Mouse (Mus musculus): ENCODE results near the gene Spty2d1. TPM values are rescaled to one million over a fixed set of nuclear protein-coding genes. Genes with fewer than 3 reads are reported as not detected.

The Spty2d1 gene
- 4.8 and 5.1 TPM in 2 replicates for polyA plus RNA-seq (2012; rRNA removed)

GRCm38 (mm10) chr7:47008168-47008993 lies at the start of gene Spty2d1:
TSS of gene Spty2d1 (minus strand) at chr7:47008411.

DNA sequence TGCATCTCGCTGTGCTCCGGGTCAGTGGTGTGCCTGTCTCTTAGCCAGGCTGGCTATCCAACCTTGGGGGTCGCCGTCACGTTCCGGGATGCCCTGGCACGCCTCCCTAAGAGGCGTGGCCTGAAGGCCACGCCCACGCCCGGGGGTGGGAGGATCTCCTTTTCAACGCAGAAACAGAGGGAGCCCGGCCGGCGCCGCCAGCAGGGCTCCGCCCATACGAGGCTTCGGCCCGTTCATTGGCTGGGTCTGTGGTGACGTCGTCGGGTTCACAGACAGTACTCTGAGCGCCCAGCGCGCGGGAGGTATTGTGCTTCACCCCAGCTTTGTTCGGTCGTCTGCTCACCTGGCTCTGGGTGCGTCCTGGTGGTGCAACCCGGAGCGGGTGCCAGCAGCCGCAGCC lies 42.2 kb upstream of the Spty2d1 start, which contains the start of gene Tmem86a:
Gene Tmem86a, plus strand, starts transcription at position 236 of the 400 bp plus-strand sequence.

GRCm38 (mm10) chr7:46983280-46983679 lies 24.9 kb downstream of the Spty2d1 start, which contains the start of gene Gm9999:
TSS of gene Gm9999 (plus strand) at chr7:46983580.

GRCm38 (mm10) chr7:46957831-46958691 lies 50.1 kb downstream of the Spty2d1 start, which contains the start of gene Uevld:
TSS of gene Uevld (minus strand) at chr7:46958527.

Other genes with a start within 250 kb of the Spty2d1 start
- gene Hps5, start 212.3 kb downstream of the Spty2d1 start, polyA plus RNA-seq (2012; rRNA removed): 6.6 and 7.7 TPM in 2 replicates
- gene Gtf2h1, start 212.3 kb downstream of the Spty2d1 start, polyA plus RNA-seq (2012; rRNA removed): 10.5 and 10.9 TPM in 2 replicates
- gene Ldha, start 166.9 kb downstream of the Spty2d1 start, polyA plus RNA-seq (2012; rRNA removed): 1,205 and 1,366 TPM in 2 replicates
- gene Ldhc, start 147.2 kb downstream of the Spty2d1 start, polyA plus RNA-seq (2012; rRNA removed): 0.14 and 0.27 TPM in 2 replicates
- 19.0 and 20.1 TPM in 2 replicates for gene Tsg101, start 88.4 kb downstream of the Spty2d1 start, polyA plus RNA-seq (2012; rRNA removed)
- gene Uevld, start 49.9 kb downstream of the Spty2d1 start, polyA plus RNA-seq (2012; rRNA removed): 3.6 and 4.1 TPM in 2 replicates
- gene Gm9999, start 24.8 kb downstream of the Spty2d1 start, polyA plus RNA-seq (2012; rRNA removed): not detected in 2 replicates
- gene Tmem86a, start 42.2 kb upstream of the Spty2d1 start, polyA plus RNA-seq (2012; rRNA removed): 13.4 and 14.7 TPM in 2 replicates
- 0.01 and 0.03 TPM in 2 replicates for gene Ptpn5, start 125.3 kb upstream of the Spty2d1 start, polyA plus RNA-seq (2012; rRNA removed)
- not detected in 2 replicates for gene Mrgpra6, start 196.5 kb upstream of the Spty2d1 start, polyA plus RNA-seq (2012; rRNA removed)
- gene Mrgpra9, start 244.4 kb upstream of the Spty2d1 start, polyA plus RNA-seq (2012; rRNA removed): not detected in 2 replicates